Mouse (Mus musculus) kidney, postnatal 0 days (tissue): ENCODE measurements around the gene Dnajc8. TPM values are rescaled to one million over a fixed set of nuclear protein-coding genes. Genes with fewer than 3 reads are reported as not detected.

Experiments
- ATAC-seq: fragments of 200-750 bp; cut with Nextera tagmentation; replicated peaks from 2 replicates; pipeline ENCODE4 v1.8.0; 2017; ENCODE audit warnings: low read depth, moderate number of reproducible peaks, moderate TSS enrichment, moderate library complexity; ENCODE audit not compliant: low FRiP score
- DNase-seq: peaks from one replicate; pipeline ENCODE4 v3.0.0-alpha.2; 2016; ENCODE audit warnings: low spot score
- H3K27ac ChIP-seq: fragments of 300-500 bp; sonication (generic); 2 replicates; pipeline ENCODE4 v1.5.1; 2014; ENCODE audit warnings: mild to moderate bottlenecking
- H3K27me3 ChIP-seq: fragments of 300-500 bp; sonication (generic); 2 replicates; pipeline ENCODE4 v1.6.1; 2014; ENCODE audit warnings: low read length, mixed read lengths; ENCODE audit not compliant: insufficient read depth
- H3K36me3 ChIP-seq: fragments of 300-500 bp; sonication (generic); 2 replicates; pipeline ENCODE4 v1.6.1; 2014; ENCODE audit warnings: low read length, mixed read lengths; ENCODE audit not compliant: insufficient read depth
- H3K4me1 ChIP-seq: fragments of 300-500 bp; sonication (generic); replicated peaks from 2 replicates; pipeline ENCODE4 v1.6.1; 2014; ENCODE audit warnings: antibody characterized with exemption, low read length, mixed read lengths; ENCODE audit not compliant: insufficient read depth
- H3K4me2 ChIP-seq: fragments of 300-500 bp; sonication (generic); 2 replicates; pipeline ENCODE4 v1.6.1; 2014; ENCODE audit warnings: mild to moderate bottlenecking, low read length, moderate library complexity, mixed read lengths
- H3K4me3 ChIP-seq: fragments of 300-500 bp; sonication (generic); replicated peaks from 2 replicates; pipeline ENCODE4 v1.5.1; 2014; ENCODE audit warnings: low read depth, low read length
- H3K9ac ChIP-seq: fragments of 300-500 bp; sonication (generic); 2 replicates; pipeline ENCODE4 v1.6.1; 2014; ENCODE audit warnings: low read depth, low read length
- H3K9me3 ChIP-seq: fragments of 300-500 bp; sonication (generic); replicated peaks from 2 replicates; pipeline ENCODE4 v1.6.1; 2016; ENCODE audit warnings: low read length, inconsistent platforms, mixed read lengths
- CTCF ChIP-seq: IDR thresholded peaks from 2 replicates; pipeline ENCODE4 v1.5.1; 2016; ENCODE audit warnings: antibody characterized with exemption, low read depth, mild to moderate bottlenecking, moderate library complexity
- WGBS: fragments of 180-500 bp; shearing (Covaris S2); extraction: QIAGEN DNeasy Blood & Tissue Kit; methylation state at CpG from one replicate; pipeline ENCODE4 v1.1.7; 2014; 5-methylcytosine and 5-hydroxymethylcytosine counted together
- polyA plus RNA-seq: library from polyadenylated mRNA; unstranded; fragments of >200 nt; fragmentation: Nextera tagmentation; extraction: Ambion mirVana; gene quantifications from 2 replicates; pipeline ENCODE4 v1.2.1, GENCODE M21; 2015

Gene Dnajc8
- polyA plus RNA-seq, 1 experiment from 2014 or later: 170 TPM

DNA sequence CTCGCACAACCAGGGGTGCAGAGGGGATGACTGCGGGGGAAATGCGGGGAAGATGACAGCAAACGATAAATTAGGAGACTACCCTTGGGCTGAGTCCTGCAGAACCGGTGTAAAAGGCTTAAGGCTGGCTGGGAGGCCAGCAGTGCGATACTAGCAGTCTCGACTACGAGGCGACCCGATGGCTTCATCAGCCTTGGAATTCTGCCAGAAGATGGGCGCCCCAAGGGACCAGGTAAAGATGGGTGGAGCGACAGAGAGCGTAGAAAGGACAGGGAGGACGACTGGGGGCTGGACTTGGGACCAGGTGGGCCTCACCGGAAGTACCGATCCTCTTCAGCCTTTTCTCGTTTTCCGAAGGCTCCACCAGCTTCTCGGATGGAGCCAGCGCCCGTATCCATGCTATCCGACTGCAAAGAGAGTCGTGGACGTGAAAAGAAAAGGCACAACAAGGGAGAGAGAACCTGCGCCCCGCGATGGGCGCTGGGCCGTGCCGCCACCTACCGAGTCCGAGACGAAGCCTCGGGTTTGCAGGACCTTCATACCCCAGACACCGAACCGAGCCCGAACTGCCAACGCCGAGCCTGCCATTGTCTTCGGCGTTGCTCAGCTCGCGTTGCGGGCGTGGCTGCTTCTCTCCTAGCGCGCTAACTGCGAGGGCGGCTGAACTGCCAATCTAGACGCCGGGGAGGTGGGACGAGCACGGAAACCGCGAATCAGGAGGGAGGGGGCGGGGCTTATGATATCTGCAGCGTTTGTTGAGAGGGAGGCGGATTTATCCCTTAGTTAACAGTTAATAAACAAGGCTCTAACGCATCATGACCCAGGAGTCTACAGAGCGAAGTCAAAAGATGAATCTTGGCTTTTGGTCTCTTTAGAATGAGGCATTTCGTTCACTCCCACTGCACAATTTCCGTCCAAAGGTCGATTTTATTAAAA lies 2.1 kb upstream of the Dnajc8 start, which contains the start of gene Atpif1:
Atpif1 (minus strand) TSS at position 679 of the 936 bp plus-strand sequence.
- Histone ChIP-seq H3K27ac (peak within 1 kb of the TSS; percentile 96), H3K9me3 (no peaks in the 10 kb centered on the region), H3K27me3 (no peaks in the 10 kb centered on the region), H3K4me3 (peak within 1 kb of the TSS; percentile 84), H3K36me3 (peaks cover 12% of the 10 kb centered on the region; the same call in 1 of the 2 replicates), H3K4me2 (peak within 1 kb of the TSS; percentile 95), H3K4me1 (peaks cover 7% of the 10 kb centered on the region; the same call in 1 of the 2 replicates), H3K9ac (peak within 1 kb of the TSS; percentile 87)
- ATAC-seq (peak; percentile 82), DNase-seq (peak; percentile 98)
- TF ChIP-seq CTCF: no peak
- under 1% methylated on average over 63 of the region's 63 CpGs for WGBS

GRCm38 (mm10) chr4:132539481-132539880 lies 4.1 kb downstream of the Dnajc8 start:
- ATAC-seq (no peak), DNase-seq (no peak)
- WGBS: 94% methylated on average over 5 of the region's 5 CpGs
- no peak overlapping the region for H3K27ac ChIP-seq
- H3K27me3 ChIP-seq: no peaks in the 10 kb centered on the region
- H3K36me3 ChIP-seq: peaks cover 33% of the 10 kb centered on the region
- H3K4me2 ChIP-seq: no peak overlapping the region
- TF ChIP-seq CTCF: no peak
- no peaks in the 10 kb centered on the region for H3K9me3 ChIP-seq
- H3K9ac ChIP-seq: no peak overlapping the region
- peaks cover 4% of the 10 kb centered on the region; the same call in 1 of the 2 replicates for H3K4me1 ChIP-seq
- H3K4me3 ChIP-seq: no peak overlapping the region

GRCm38 (mm10) chr4:132541413-132541812 lies 6.1 kb downstream of the Dnajc8 start:
- ATAC-seq: no peak
- Histone ChIP-seq H3K4me3 (no peak overlapping the region), H3K27me3 (no peaks in the 10 kb centered on the region), H3K27ac (no peak overlapping the region), H3K9me3 (no peaks in the 10 kb centered on the region), H3K9ac (no peak overlapping the region), H3K36me3 (peaks cover 38% of the 10 kb centered on the region), H3K4me2 (no peak overlapping the region), H3K4me1 (peaks cover under 1% of the 10 kb centered on the region; the same call in 1 of the 2 replicates)
- DNase-seq: no peak
- TF ChIP-seq CTCF: no peak
- WGBS: 76% methylated on average over 4 of the region's 4 CpGs

DNA sequence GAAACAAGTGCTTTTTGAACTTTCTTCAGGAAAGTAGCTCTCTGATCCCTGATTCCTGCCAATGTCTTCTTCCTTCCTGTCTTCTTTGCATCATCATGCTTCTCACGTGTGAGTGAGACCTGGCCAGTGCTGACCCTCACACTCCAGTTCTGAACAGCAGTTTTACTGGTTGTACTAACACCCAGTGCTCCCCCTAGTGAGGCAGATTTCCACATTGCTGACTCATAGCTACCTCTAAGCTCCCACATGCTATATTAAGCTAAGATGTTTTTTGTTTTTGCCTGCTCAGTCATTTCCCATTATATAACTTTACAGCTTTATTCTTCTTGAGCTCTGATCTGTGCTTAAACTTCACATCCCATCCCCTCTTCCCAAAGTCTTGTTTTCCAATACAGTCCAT lies 7.4 kb downstream of the Dnajc8 start:
- H3K4me2 ChIP-seq: no peak overlapping the region
- ATAC-seq: no peak
- no peaks in the 10 kb centered on the region for H3K27me3 ChIP-seq
- no peak overlapping the region for H3K9ac ChIP-seq
- peaks cover 43% of the 10 kb centered on the region for H3K36me3 ChIP-seq
- H3K9me3 ChIP-seq: no peaks in the 10 kb centered on the region
- H3K4me1 ChIP-seq: no peaks in the 10 kb centered on the region
- H3K27ac ChIP-seq: no peak overlapping the region
- no peak overlapping the region for H3K4me3 ChIP-seq
- WGBS: 44% methylated on average over 1 of the region's 1 CpGs
- DNase-seq: no peak
- TF ChIP-seq CTCF: no peak

GRCm38 (mm10) chr4:132545851-132546250 lies 10.5 kb downstream of the Dnajc8 start:
- peak; percentile 63; the same call in 1 of the 2 replicates for ATAC-seq
- WGBS: 14% methylated on average over 8 of the region's 8 CpGs

GRCm38 (mm10) chr4:132554221-132554620 lies 18.9 kb downstream of the Dnajc8 start:
- Histone ChIP-seq H3K27me3 (no peaks in the 10 kb centered on the region), H3K27ac (no peak overlapping the region), H3K9ac (no peak overlapping the region), H3K4me1 (no peaks in the 10 kb centered on the region; the same call in 1 of the 2 replicates), H3K9me3 (no peaks in the 10 kb centered on the region), H3K4me3 (no peak overlapping the region), H3K36me3 (peaks cover 40% of the 10 kb centered on the region), H3K4me2 (no peak overlapping the region)
- DNase-seq (no peak), ATAC-seq (no peak)
- no peak; the same call in 1 of the 2 replicates for TF ChIP-seq CTCF
- WGBS: 81% methylated on average over 5 of the region's 5 CpGs

More at GRCm38 (mm10) chr4:132545851-132546250, 10.5 kb downstream of the Dnajc8 start:
- H3K9me3 ChIP-seq: no peaks in the 10 kb centered on the region
- H3K9ac ChIP-seq: no peak overlapping the region
- no peak overlapping the region for H3K4me3 ChIP-seq
- DNase-seq: peak; percentile 85
- H3K4me1 ChIP-seq: no peaks in the 10 kb centered on the region
- TF ChIP-seq CTCF: peak; percentile 83
- H3K36me3 ChIP-seq: peaks cover 60% of the 10 kb centered on the region
- H3K27me3 ChIP-seq: no peaks in the 10 kb centered on the region
- no peak overlapping the region for H3K27ac ChIP-seq
- no peak overlapping the region for H3K4me2 ChIP-seq
